Mouse (Mus musculus) heart, postnatal 14 days (tissue): ENCODE measurements around the gene Lcn2. TPM values are rescaled to one million over a fixed set of nuclear protein-coding genes. Genes with fewer than 3 reads are reported as not detected.

Experiments
- DNase-seq, 2 experiments: peaks; one replicate each; pipeline ENCODE4 v3.0.0; 2021 to 2022
- intact Hi-C: fragments of 180-260 bp; cut with DNase I; formaldehyde crosslinking; loops from one replicate; pipeline ENCODE4 v1.15.1; 2025
- total RNA-seq, 2 experiments: library from RNA; stranded (reverse); gene quantifications; 2 replicates each; pipeline ENCODE4 v1.2.3; 2021

The Lcn2 gene
- total RNA-seq, 2 experiments from 2014 or later, result 3.8 to 6.5 TPM

DNA sequence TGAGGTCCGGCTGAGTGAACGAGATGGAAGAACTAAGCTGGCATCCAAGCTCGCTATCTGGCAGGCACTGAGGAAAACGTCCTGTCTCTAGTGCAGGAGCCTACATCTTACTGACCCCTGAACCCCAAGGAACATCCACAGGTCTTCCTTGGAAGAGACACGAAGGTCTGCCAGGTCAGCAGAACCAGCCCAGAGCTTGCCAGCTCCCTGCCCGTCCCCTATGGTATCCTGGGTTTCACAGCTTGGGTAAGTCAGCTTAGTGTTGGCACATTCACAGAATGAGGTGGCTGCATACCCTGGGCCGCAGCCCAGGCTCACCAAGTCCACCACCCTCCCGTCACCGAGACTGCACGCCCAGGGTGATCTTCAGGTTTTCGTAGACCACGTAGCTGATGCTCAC, 27.7 kb upstream of the Lcn2 start:
- intact Hi-C loops, result no loop called here
- no peak for DNase-seq

DNA sequence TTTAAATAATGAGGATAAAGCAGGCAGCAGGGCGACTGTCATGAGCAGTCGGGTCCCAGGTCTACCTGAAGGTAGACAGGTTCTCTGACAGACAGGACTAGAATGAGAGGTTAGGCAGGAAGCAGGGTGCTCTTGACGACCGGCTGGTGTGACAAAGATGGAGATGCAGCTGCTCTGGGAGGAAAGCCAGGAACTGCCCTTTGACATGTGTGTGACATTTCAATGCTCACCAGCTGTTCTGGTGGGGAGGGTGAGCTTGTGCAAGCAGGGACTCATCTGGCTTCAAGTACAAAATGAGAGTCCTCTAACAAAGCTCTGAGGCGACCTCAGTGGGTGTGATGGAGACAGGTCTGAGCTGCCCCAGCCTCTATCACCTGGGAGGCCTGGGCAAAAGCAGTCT, 25.9 kb upstream of the Lcn2 start:
- DNase-seq, result peak in 1 of 2 experiments; percentile 33

DNA sequence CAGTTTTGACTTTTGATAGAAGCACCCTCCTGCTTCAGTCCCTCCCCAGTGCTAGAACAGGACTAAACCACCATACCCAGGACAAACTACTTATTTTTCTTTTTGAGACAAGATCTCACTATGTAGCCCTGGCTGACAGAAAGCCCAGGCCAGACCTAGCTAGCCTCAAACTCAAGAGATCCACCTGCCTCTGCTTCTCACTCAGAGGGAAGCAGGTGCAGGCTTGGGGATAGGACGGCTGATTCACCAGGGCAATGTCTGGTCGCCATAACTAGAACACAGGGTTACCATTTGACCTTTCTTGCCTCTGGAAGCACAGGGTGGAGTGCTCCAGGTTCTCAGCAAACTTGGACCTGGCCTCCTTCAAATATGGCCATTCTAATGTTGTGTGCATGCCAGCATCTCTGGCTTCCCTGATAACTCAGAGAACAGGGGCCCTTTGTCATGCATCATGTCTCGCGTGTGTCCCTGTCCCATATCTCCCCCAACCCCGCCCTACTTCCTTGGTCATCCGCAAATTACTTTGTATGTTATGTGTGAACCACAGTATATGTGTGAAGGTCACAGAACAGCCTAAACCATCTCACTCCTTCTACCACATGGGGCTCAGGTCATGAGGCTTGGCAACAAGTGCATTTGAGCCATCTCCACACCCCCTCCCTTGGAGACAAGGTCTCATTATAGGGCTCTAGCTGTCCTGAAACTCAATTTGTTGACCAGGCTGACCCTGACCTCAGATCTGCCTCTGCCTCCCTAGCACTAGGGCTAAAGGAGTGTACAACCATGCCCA, 24.9 kb upstream of the Lcn2 start:
- no peak for DNase-seq
- intact Hi-C loops, result no loop called here

More for the DNA sequence above, 25.9 kb upstream of the Lcn2 start:
- intact Hi-C loops, result no loop called here

DNA sequence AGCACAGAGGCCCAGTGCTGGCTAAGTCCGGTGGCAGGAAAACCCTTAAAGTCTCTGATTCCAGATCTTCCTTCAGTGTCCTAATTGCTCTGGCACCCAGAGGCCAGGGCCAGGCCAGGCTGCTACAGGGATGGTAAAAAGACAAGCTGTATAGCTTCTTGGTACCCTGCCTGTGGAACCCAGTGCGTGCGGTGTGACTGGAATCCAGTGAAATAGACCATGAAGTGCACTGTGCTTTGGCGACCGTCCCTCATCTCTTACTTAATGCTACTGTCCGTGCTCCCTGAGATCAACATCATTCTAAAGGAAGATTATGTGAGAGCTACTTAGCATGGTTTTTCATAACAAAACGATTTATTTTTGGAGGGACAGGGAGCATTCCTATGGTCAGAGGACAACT, 23.4 kb upstream of the Lcn2 start:
- no peak for DNase-seq
- intact Hi-C loops, result no loop called here

DNA sequence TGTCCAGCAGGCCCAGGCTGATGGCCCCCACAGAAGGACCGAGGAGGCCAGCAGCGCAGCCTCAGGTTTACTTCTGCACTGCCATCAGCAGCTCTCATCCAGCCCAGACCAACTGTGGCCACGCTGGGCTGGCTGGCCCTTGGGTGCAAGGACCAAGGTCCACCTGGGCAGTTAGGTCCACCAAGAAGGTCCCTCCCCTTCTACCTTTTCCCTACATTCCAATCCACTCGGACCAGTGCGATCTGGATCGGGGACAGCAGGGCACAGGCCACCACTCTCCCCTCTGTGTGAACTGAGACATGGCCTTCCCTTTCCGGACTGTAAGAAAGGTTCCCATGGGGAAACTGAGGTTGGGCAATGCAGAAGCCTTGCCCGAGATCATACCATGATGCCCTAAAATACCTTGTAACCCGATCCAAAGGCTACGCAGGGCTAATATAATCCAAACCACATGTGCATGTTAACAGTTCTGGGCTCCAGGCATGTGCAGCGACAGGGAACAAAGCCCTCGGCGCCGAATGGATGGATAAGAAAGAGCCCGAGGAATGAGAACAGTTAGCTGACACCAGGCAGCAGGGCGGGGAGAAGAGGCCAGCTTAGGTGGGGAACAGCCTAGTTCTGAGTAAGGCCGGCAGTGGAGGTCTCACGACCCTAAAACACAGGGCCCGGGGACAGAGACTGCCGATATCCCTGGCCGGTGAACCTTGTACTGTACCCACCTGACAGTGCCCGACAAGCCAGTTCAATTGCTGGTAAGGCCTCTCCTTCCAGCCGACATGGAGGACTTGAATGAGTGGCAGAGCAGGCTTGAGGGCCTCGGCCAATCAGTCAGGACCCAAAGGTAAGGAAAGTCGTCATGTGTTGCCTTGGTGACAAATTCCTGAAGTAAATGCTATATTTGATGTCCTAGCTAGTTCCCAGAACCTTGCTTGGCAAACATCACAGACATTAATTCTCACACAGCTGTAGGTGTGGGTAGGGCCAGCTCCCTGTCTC, 20.7 kb upstream of the Lcn2 start:
- intact Hi-C loops, result no loop called here
- no peak for DNase-seq

DNA sequence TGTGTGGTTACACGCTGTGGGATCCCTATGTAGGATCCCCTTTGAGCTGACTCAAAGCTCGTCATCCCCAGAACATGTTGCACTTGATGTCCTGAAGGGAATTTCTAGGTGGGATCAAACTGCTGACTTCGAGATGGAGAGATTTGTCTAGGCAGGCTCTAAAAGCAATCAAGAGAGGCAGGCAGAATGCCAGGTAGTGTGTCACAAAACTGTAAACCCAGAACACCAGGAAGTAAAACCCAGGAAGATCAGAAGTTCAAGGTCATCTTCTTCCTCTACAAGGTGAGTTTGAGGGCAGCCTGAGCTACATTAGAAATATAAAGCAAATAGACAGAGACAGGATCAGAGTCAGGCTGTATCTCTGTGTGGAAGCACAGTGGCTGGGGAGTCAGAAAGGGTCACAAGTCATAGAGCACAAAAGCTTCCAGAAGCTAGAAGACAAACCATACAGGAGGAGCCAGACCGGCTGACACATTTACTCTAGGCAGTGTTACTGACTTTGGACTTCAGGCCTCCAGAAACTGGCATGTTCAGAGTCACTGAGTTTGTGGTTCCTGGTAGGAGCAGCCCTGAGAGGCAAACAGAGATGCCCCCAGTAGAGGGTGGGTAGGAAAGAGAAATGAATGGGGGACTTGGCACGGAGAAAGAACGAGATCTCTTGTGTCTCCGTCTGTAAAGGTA, 19.2 kb upstream of the Lcn2 start:
- DNase-seq, result no peak
- intact Hi-C loops, result no loop called here

DNA sequence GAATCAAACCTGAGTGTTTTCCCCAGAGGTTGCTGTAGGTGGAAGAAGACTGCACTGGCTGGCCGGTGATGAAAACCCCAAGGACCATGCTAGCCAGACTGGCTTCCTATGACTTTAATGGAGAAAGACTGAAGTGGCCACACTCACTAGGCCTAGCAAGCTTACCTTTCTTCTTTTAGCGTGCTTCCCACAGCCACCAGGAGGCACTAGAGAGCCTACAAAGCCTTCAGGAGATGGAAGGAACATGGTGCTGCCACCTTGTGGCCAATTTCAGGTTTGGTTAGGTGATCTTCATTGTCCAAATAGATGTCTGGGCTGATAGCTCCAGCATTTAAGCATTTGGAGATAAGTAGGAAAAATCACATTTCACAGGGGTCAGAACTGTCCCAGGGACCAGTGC, 16.6 kb upstream of the Lcn2 start:
- peak; percentile 93 to 97 for DNase-seq
- intact Hi-C loops, result loop anchor here (1.0 to 2.0 kb wide), 2 partner anchors 83 to 164 kb away; no protein-coding TSS in a partner anchor

DNA sequence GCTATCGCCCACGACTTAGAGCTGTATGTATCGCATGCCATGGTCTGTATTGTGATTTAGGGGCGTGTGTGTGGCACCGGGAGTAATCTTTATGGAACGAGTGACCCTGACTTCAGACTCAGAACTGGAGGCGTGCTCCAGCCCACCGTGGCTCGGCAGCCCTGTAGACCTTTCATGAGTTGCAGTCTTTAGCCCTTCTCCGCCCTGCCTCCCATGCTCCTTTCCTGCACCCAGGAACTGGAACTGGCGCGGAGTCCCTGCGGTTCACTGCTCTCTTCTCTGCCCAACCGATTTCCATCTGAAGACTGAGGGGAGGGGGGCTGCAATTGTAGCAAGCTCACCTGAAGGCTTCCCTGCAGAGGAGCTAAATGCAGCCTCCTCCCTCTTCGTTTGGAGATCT, 8.6 kb upstream of the Lcn2 start:
- no peak for DNase-seq
- intact Hi-C loops, result no loop called here

DNA sequence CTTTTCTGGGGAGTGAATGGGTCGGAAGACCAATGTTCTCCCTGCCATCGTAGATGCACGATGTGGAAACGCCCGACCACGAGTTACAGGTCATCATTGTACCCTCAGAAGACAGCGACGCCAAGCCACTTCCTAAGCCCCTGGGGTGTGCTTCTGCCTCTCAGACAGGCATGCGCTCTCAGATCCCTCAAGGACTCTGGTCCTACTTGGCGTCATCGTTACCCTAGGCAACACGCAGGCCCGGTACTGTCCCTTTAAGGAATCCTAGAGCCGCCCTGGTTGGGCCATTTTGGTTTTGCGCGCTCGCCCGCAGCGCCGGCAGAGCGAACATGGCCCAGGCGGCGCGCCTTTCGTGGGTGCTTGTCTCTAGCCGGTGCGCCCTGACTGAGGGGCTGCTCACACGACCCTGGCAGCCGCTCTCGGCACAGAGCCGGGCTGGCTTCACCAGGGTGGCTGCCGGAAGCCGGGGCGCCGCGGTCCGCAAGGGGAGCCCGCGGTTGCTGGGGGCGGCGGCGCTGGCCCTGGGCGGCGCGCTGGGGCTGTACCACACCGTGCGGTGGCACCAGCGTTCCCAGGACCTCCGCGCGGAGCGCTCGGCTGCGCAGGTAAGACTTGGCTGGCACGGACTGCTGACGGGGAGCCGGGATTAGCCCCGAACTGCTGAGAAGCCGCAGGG, 8.0 kb upstream of the Lcn2 start:
- intact Hi-C loops, result loop anchor here (2.0 kb wide), 1 partner anchor 43 kb away; the partner anchor contains the start of genes Ciz1 and Dnm1
- peak; percentile 87 to 90 for DNase-seq

DNA sequence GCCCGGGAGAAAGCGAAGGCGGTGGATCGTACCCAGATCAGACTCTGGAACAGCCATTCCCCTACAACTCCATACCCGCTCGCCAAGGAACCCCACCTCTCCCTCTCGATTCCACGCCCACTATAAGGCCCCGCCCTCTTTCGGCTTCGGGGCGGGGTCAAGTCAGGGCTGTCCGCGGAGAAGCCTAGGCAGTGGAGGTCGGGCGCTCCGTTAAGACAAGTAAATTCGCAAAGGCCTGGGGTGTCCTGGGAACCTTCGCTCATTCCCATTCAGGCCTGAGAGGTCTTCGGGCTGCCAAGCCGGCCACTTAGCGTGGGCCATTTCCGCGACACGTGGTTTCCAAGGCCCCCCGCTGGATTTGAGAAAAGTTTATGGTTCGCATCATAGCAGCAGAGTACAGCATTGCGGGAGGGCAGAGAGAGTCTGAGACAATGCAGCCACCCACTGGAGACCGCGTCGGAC, 7.5 kb upstream of the Lcn2 start, which contains the start of gene Ptges2:
TSS of gene Ptges2 (plus strand) at position 413 of the 462 bp plus-strand sequence.
- intact Hi-C loops, result loop anchor here (2.0 kb wide), 1 partner anchor 43 kb away; the partner anchor contains the start of genes Ciz1 and Dnm1
- DNase-seq, result peak; percentile 92 to 95

DNA sequence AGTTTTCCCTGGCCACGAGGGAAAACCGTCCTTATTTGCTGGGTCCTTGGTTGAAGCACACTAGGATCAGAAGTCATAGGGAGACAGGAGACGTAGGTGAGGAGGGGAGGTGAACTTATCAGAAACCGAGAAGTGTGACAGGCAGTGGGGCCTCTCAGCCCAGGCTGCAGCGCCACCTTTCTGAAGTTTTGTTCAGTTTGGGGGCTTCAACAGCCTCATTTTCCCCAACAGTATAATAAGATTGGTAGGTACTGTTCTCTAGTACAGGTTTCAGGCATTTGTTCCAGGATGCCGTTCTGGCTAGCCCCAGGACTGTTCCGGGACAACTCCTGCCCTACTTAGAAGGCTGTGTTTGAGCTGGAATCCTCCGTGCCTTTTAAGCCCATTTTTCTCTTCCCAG, 6.9 kb upstream of the Lcn2 start:
- DNase-seq, result peak; percentile 36 to 44
- intact Hi-C loops, result loop anchor here (2.0 to 5.0 kb wide), 2 partner anchors 42 to 88 kb away; partner anchors contain the start of genes Ciz1 and Dnm1

DNA sequence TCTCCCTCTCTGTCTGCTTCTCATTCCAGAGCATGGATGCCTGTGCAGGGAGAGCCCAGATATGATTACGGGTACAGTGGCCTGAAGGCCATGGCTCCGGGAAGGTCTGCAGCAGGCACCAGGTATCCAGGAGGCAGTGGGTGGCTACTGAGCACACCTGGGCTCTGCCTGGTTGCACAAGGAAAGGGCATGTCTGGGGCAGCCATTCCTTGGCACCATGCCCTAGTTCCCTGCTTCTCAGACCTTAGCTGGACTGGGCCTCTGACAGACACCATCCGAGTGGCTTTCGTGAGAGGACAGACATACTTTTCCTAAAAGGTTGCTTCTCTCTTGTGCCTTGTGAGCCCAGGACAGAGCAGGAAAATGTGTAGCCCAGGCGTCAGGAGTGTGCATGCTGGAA, 4.0 kb upstream of the Lcn2 start:
- intact Hi-C loops, result loop anchor here (5.0 kb wide), 1 partner anchor 85 kb away; no protein-coding TSS in a partner anchor
- peak in 1 of 2 experiments; percentile 18 for DNase-seq

DNA sequence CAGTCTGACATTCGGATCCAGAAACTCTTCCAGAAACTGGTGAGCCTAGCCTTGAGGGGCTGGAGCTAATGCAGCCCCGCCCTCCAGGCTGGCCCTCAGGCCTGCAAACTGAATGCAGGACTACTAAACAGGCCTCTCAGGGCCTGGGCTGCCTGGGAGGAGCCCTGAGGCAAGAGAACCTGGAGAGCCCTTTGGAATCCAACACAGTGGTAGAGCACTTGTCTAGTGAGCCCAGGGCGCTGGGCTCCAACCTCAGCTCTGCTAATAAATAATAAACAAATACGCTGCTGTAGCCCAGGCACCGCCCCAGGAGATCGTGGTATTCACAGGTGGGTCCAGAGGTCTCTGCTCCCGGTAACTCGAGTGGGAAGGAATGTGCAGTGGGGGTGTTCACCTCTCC, 2.8 kb upstream of the Lcn2 start:
- no peak for DNase-seq
- intact Hi-C loops, result loop anchor here (5.0 kb wide), 1 partner anchor 84 kb away; no protein-coding TSS in a partner anchor

DNA sequence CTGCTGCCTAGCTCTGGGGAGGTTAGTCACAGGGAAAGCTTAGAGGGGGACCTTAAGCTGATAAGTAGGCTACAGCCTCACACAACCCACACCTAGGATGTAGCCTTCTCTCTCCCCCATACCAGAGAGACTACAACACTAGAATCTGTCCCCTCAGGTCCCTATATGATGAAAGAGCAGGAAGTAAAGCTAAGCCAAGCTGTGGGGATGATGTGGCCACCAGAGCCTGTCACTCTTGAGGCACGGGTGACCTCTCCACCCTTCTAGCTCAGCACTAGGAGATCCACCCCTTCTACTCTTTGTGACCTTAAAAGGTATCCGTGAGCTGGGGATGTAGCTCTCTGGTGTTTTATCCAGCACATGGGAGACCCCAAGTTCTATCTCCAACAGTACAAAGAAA, 1.1 kb upstream of the Lcn2 start:
- no peak for DNase-seq
- intact Hi-C loops, result no loop called here

DNA sequence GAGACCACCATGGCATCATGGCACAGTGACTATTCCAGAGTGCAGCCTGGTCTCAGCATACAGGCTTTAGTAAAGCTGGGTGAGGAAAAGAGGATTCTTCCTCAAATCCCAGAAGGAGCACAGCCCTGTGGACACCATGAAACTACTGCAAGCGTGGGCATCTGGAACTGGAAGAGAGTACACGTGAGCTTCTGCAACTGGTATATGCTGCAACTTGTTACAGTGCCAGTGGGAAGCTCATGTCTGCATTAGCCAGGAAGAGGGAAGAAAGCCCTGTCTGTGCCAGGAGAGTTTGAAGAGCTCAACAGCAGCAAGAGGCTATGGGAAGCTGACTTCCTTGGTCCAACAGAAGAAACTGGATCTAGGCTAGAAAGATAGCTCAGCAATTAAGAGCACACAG, 5.4 kb downstream of the Lcn2 start:
- intact Hi-C loops, result no loop called here
- DNase-seq, result no peak

DNA sequence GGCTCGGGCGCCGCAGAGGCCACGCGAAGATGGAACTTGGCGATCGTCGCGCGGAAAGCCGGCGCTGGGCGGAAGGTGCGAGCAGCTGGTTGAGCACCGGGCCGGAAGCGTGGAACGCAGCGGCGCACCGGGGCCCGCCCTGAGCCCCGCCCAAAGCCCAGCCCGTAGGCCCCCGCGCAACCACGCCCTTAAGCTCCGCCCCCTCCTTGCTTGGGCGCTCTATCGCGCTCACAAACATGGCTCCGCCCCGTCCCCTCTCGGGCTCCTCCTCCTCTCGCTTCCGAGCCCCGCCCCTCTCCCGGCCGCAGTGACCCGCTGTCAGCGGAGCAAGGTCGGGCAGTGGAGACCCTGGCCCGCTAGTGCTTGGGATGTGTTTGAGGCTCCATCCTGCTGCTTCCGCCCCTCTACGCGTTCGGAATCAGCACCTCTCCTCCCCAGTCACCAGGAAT, 6.3 kb downstream of the Lcn2 start, which contains the start of gene 1110008P14Rik:
TSS of gene 1110008P14Rik (minus strand) at position 164 of the 449 bp plus-strand sequence.
- intact Hi-C loops, result no loop called here
- peak; percentile 94 to 97 for DNase-seq

DNA sequence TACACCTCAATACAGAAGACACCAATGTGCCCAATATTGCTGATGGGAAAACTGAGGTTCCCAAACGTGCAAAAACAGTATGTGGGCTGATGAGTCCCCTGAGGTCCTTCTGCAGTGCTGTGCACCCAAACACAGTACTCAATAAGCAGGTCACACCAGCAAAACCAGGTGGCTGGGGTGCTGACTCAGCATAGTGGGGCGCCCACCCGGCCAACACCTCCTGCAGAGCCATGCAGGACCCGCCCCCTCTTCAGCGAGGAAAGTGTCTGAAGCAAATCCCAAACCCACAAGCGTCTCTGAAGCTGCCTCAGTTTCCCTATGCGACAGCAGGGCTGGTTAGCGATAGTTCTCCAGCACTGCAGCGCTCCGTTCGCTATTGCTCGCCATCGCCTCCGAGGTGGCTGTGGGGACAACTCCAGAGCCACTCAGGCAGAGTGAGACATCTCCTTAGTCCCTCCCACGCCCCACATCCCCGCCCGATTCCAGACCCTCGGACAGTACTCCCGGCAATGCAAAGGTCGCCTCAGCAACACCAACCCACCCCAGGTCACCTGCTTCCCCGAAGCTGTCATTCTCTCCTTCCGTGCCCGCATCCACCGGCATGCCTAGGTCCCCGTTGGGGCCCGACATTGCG, 6.8 kb downstream of the Lcn2 start:
- no peak for DNase-seq
- intact Hi-C loops, result no loop called here

DNA sequence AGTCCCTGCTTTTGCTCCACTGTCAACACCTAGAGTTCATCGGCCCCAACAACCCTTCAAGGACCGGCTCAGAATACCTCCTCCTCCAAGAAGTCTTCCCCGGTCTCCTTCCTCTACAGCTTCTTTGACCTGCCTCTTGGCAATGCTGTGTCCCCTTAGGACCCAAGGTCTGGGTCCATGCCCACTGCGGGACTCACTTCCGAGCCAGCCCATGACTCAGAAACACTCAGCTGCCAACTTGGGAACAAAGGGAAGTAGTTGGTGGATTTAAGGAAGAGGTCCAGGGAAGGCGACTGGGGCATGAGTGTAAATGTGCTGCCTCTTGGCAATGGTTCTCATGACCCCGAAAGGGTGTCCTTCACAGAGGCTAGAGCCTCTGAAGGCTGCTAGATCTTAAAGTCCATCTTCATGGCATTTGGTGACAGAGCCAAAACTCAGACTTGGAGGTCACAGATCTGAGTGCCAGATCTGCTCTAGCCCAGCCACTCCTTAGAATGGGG, 8.0 kb downstream of the Lcn2 start:
- DNase-seq, result peak in 1 of 2 experiments; percentile 21
- intact Hi-C loops, result no loop called here

DNA sequence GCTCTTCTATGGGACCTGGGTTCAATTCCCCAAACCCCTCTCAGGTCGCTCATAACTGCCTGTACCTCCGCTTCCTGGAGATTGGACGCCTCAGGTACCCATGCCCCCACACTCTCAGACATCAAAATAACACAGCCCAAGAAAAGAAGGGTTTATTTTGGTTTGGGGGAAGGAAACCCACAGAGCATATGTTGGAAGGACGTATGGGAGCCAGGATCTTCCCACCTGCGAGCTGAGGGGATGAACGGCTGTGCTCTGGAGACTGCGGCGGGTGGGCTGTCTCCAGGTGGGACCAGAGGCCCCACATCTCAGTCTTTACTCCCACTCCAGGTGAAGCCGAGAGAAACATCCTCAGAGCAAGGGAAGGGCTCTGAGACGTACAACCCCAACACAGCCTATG, 11.1 kb downstream of the Lcn2 start:
- intact Hi-C loops, result no loop called here

More for the DNA sequence above, 11.1 kb downstream of the Lcn2 start:
- DNase-seq, result no peak
